Mouse (Mus musculus) layer of hippocampus, adult 9-10 months (tissue): ENCODE data around the gene Slc2a10.

Source experiments
- DNase-seq: peaks from one replicate; pipeline ENCODE4 v3.0.0; 2022; ENCODE audit warnings: low spot score

Gene Slc2a10

DNA sequence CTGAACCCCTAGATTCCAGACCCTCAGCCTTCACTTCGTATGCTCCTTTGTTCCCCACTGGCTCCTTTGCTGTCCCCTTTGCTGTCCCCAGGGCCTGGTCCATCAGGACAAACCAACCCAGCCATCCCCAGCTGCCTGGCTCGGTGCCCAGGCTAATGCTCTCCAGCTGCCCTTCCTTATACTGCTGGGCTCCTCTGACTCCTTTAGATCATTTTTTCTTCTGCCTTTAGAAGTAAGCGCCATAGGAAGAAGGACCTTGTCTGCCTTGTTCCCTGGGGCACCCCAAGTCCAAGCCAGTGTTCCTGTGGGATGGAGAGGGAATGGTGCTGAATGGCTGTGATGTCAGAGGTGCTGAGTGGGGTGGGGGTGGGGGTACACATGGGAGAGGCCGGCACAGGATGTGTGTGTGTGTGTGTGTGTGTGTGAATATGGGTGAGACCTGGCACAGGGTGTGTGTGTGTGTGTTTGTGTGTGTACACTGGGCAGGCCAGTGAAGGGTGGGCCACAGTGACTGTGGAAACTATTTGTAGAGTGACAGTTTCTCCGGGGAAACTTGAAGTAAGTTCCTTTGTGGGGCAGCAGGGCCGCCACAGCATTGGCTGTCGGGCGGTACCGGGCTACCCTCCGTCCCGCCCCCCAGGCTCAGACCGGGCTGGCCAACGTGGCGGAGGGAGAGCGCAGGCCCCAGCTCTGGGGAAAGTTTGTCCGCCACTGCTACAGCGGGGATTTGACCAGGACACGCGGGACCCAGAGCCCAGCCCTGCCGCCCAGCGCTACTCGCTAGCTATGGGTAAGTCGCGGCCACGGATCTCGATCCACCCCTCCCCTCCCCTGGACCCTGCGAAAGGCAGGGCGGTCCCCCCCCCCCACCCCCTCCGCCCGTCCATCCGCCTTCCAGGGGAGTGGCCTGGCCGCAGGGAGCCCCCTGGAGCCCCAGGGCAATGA, at the start of gene Slc2a10:
Gene Slc2a10 (plus strand): TSS at position 529 of the 945 bp plus-strand sequence.
- DNase-seq = no peak

DNA sequence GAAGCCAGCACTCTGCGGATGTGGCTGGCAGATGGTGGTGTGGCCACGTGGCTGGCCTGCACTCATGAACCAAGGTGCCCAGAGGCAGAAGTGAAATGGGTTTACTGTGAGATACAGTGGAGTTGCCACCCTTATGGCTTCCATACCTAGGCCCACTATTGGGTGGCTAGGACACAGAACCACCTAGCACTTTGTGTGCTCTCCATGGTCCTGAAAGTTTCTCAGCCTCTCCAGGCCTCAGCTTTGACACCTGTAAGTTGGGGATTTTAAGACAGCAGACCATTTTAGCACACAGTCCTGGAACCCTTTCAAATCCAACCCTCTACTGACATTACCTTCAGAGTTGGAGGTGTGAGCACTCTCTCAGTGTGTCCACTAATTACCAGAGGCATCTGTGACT, 46.9 kb upstream of the Slc2a10 start:
- no peak for DNase-seq

DNA sequence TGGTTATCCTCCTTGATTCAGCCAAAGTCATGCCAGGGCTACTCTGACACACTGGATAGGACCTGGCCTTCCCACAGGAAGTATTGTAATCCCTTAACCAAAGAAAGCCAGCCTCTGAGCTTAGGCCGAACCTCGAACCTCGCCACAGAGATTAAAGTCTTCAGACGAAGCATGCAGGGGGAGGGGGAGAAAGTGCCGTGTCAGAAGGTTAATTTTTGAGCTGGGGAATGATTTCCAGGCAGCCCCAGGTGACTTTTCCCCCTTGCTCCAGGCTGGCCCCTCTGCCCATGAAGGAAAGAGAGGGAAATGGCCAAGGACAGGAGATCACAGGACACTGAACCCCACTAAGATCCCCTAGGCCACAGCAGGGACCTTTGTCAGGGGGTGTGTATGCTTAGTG, 45.4 kb upstream of the Slc2a10 start:
- no peak for DNase-seq

DNA sequence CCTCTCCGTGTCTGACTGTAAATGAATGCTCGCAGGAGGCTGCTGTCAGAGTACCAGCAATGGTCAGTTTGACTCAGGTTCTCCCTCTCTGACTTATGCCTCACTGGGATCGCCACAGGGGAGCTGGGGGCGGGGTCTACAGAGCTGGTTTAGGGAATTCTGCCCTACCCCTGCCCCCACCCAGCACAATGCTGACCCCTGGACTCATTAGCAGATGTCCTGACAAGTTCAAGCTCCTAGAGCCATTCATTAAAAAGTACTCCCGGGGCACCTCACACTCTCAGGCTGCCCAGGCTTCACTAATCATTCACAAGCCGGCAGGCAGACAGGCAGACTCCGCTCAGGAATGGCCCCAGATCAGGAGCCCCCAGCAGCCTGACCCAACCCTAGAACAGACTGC, 43.9 kb upstream of the Slc2a10 start:
- no peak for DNase-seq

DNA sequence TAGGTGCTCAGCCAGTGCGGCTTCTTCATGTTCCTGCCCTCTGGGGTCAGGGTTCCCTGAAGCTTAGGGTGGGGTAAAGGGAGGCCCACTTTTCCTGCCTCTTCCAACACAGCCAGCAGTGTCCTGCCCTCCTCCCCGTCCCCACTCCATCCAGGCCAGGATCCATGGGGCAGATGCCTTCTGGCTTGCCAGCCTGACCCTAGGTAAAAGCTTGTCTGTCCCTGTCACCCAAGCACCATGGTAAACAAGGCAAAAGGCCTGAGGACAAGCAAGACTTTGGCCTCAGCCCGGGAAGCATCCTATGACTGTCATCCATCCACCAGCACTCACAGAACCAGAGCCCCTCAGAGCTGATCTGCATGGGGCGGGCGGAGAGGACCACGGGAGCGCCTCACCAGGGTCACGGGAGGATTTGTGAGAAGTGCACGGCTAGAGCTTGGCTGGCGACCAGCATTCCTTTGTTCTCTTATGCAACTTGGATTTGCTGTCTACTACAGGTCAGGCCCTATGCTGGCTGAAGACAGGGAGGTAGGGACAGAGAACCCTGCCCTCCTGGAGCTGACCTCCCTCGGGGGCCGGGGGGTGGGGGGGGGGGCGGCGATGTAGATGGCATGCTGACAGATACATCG, 35.6 kb upstream of the Slc2a10 start:
- no peak for DNase-seq

DNA sequence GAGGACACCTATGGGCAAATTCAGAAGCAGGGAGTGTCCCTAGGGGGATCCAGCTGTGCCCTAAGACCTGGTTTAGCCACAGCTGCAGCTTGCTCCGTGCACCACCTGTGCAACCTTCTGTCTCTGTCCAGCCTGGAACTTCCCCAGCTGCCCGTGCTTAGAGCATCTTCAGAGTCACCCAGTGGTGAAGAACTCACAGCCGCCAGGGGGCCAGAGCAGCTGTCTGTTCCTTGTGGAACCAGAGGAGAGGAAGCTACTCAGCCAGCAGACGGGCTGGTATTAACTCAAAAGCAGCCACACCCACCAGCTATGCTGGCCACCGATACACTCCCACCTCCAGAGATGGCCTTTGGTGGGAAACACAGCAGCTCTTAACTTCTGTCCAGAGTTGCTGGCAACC, 33.4 kb upstream of the Slc2a10 start:
- no peak for DNase-seq

DNA sequence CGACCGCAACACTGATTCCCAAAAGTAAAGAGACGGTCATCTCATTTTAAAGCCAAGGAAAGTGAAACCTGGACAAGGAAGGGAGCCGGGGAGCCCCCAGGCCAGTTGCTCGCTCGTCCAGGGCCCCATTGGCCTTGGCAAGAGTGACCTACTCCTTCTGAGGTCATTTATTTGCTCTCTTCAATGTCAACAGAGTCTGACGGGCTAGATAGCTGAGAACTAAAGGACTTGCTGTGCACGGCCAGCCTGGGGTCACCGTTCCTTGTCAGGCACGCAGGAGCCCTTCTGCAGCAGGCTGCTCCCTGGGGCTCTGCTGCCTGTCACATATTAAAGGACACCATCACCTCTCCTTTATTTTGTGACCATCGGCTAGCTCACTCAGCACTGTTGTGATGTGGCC, 31.6 kb upstream of the Slc2a10 start:
- no peak for DNase-seq

DNA sequence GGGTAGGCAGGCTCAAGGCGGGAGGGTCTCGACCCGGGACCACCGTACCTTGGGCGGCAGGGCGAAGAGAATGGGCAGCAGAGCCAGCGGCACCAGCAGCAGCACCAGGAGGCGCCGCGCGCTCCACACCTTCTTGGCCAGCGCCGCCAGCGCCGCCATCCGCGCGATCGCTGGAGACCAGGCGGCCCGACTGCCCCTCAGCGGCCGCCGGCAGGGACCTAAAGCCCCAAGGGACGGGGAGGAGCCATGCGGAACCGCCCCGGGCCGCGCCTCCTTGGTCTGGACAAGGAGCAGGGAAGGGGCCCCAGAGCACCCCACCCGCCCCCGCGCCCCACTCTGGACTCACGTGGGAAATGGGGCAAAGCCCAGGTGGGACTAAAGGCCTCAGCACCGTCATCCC, 30.6 kb upstream of the Slc2a10 start, which contains the start of gene Slc13a3:
Gene Slc13a3 (minus strand): TSS at position 228 of the 400 bp plus-strand sequence.
- no peak for DNase-seq

DNA sequence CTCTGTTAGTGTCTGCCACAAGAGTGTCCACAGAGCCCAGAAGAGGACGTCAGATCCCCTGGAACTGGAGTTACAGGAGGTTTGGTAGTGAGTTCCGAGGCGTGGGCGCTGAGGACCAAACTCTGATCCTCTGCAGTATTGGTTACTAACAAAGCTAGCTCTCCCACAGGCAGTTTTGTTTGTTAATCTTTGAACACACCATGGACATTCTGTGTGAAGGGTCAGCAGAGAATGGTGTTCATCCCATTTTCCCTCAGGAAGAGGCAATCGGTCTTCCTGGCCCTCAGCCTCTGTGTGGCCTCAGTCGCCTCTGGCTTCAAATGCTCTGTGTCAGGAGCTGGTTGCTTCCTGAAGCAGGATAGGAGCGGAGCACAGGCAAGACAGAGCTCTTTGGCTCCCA, 28.2 kb upstream of the Slc2a10 start:
- no peak for DNase-seq

DNA sequence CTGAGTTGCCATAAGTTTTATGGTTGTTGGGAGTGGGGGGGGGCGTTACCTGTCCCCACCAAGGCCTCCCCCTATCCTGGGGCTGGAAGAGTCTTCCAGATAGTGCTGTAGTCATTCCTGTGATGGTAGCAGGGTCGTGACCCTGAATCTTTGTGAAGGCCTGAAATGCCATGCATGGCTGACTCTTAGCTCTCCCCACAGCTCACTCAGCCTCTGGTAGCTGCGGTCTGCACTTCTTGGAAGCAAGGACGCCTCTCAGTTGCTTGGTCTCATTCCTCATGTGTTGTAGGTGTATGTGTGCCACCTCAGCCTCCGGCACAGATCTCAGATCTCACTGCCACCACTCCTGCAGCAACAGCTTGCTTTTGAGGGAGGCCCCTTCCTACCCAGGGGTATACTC, 27.7 kb upstream of the Slc2a10 start:
- DNase-seq = no peak

DNA sequence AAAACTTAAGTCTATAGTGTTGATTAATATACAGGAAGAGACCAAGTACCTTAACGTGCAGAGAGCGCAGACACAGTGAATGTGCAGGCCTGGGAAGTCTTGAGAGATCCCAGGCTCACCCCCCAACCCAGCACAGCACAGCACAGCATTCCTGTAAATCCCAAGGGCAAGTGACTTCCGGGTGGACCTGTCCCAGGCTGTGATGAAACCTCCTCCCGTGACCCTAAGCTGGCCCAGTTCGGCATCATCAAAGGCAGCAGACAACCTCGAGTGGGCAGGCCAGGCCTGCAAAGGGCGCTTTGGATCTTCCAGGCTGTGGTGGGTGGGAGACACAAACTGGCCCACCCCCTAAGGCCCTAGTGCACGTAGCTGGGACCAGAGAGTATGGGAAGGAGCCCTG, 21.6 kb upstream of the Slc2a10 start:
- DNase-seq = no peak

DNA sequence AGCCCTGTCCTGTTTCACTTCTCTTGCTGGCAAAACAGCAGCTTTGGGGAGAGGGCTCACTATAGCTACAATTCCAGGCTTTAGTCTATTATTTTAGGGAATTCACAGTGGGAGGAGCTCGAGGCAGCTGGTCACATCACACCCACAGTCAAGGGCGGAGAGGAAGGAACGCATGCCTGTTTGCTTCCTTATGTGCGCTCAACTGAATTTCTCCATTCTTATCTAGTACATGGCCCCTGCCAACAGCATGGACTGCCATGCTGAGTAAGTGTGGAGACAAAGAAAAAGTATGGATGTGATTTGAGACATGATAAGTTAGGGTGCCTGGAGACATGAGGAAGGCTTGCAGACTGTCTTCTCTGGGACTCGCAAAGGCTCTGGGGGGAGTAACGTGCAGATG, 19.4 kb upstream of the Slc2a10 start:
- DNase-seq = no peak

DNA sequence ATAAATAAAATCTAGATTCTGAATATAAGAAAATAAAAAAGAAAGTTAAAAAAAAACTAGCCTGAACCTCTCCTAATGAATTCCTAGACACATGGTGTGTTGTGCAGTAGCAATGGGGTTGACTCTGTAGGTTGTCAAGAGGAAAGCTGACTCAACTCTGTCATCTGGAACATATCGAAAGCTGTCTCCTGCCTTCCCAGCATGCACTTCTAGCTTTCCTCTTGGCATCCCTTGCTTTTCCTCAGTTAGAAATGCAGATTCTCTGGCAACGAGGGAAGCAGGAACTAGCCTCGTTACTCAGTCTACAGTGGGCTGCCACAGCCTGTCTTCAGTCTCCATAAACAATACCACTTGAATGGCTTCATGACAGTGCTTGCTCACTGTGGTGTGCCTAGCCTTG, 17.8 kb upstream of the Slc2a10 start:
- DNase-seq = no peak

DNA sequence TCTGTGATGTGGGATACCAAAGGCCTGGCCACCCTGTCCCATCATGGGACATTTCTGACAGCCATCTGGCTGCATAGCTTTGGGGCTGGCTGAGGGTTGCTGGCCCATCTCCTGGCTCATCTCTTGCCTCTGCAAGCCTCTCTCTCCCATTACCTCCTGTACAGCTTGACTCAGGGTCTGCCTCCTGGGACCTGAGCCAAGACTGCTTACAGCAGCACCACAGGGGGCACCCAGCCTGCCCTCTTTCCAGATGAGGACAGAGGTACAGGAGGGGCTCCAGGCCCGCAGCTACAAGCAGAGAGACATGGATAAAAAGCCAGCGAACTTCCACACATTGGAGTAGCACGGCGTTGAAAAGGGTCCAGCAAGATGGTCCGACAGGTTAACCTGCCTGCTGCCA, 17.2 kb upstream of the Slc2a10 start:
- DNase-seq = no peak

DNA sequence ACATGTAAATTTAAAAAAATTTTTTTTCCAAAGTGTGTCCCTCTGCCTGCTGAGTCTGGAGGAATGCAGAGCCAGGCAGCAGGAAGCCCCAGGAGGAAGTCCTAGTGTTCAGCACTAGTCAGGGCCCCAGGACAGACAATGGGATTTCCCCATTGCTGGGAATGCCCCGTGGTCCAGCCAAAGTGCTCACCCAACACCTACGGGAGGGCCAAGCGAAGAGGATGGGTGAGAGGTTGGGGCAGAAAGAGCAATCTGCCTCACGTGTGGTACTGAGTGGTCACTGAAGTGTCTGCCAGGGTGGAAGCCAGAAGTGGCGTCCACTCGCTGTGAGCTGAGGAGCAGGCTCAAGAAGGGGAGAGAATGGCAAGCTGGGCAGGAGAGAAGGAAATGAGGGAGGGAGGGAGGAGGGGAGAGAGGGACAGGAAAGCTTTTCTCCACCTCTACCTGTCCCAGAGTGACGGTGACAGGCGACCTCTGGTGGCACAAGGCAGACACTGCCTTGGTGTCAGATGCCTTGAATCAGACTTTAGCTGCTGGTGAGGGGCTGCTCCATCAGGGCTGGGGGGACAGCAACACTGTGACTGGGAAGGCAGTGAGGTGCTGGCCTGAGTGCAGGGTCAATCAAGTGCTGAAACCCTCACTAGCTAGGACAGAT, 16.6 kb upstream of the Slc2a10 start:
- no peak for DNase-seq

DNA sequence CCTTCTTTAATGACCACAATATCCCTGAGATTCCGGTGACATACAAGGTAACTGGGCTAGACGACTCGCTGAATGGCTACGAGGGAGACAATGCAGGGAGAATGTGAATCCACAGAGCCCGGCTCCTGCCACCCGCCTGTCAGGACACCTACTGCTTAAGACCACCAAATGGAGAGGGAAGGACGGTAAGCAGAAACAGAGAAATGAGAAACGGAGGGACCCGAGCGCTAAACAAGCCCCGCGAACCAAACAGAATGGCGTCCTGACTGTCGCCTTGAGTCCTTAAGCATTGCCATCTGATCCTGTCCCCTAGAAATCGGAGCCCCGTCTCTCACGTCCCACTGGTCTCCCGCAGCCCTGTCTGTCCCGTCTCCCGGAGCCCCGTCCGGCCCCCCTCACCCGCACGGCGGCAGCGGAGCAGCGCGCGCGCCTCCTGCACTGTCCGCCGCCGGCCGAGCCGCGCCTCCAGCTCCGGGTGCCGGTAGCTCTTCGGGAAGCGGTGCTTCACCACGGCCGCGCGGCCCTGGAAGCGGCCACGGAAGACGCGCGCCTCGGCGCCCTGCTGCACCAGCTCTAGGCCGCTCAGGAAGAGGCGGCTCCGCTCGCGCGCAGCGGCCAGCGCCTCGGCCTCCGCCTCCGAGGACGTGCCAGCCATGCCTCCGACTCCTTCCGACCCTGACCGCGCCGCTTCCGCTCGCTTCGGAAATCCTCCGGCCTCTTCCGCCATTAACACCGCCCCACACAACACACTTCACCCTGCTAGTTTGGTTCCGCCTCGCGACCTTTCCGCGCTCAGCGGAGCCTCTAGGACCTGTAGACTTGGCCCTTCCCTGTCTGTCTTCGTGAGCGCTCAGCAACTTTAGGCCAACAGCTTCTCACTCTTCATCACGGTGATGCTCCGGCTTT, 10.7 kb upstream of the Slc2a10 start, which contains the start of gene Trp53rka:
Gene Trp53rka (minus strand): TSS at position 677 of the 906 bp plus-strand sequence.
- no peak for DNase-seq

DNA sequence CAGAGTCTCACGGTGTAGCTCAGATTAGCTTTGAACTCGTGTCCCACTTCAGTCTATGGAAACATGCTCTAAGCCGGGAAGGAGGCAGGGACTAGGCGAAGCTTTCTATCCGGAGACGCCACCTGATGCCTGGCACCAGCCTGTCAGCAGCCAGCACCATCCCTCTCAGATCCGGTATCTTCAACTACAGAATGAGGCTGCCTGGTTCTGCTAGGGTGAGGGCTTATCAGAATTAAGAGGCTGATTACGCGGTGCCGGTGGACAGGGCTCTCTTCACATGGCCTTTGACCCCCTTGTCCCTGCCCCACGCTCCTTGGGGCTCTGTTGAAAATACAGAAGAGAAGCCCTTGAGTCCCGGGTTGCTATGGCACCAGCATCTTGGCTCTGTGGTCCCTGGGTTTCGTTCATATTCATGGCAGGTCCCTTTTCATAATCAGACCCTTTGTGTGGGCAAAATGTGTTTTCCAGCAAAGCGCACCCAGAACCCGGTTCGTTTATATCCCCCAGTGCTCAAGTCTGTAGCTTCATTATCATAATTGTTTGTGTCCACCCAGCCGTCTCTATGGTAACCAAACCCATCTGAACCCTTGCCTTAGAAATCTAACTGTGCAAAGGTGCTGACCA, 9.9 kb upstream of the Slc2a10 start:
- no peak for DNase-seq

DNA sequence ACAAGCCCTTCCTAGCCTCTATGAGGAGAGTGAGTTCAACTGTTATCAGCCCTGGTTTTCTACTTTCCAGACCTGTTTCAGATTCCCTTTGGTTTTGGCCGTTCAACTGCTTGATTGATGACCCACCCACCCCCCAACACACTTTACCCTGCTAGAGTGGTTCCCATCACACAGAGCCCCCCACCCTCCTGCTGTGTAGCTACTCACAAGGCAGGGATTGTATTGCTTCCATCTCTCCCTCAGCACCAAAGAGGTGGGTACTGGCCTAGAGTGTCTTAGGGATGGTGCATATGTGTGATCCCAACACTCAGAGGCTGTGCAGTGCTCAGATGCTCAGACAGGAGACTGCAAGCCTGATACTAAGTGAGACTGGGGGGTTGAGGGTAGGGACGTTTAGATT, 9.1 kb upstream of the Slc2a10 start:
- DNase-seq = no peak

DNA sequence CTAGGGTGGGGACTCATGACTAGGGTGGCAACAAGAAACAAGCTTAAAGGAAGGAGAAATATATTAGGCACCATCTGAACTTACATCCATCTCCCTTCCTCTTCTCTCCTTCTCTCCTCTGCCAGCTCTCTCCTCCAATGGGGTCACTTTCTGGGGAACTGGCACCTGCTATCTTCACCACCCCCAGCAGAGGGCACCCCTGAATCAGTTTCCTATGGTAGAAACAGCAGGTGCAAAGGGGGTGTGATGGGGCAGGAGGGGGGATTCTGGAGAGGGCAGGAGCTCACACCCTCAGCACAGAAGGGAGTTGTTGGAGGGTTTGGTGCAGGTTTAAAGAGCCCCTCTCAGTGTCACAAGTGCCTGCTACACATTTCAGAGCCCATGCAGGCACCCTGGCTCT, 7.3 kb upstream of the Slc2a10 start:
- DNase-seq = no peak

DNA sequence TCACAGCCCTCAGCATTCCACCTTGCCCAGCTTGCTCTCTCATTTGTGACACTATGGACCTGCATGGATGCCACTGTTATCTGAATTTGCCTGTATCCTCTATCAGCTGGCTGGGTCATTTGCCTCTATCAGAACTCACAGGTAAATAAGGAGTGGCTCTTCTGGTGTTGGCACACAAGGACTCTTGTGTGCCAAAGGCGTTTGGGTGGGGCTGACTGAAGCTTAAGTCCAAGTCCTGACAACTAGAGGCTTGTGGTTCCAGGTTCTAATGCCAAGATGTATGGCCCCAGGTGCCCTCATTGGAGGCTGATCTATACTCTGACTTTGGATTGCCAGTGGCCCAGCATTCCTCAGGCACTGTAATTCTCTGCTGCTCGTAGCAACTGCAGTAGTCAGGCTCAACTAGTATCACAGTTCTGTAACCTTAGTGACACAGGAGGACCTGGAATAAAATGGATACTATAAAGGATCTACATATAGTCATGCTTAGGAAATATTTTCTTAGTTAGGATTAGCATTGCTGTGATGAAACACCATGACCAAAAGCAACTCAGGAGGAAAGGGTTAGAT, 5.8 kb upstream of the Slc2a10 start:
- no peak for DNase-seq

DNA sequence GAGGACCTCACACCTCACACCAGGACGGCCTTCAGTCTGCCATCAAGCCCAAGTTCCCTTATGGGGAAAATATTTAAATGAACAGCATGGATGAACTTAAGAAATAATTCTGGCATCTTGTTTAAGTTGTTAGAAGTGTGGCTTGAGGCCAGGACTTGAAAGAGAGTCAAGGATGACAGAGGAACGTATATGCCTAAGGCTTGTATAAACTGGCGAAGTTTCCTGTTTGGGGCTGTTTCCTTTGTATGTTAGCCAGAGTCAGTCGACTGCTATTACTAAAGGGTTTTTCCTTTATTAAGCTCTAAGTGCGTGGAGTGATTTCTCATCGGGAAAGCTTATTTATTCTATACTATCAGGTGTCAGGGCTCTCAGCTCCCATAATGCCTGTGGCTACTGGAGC, 4.8 kb upstream of the Slc2a10 start:
- no peak for DNase-seq
